Mouse (Mus musculus) forebrain, postnatal 0 days (tissue): ENCODE results near the gene Atp5mpl. TPM values are rescaled to one million over a fixed set of nuclear protein-coding genes. Genes with fewer than 3 reads are reported as not detected.

Experiments
- ATAC-seq: fragments of 200-750 bp; cut with Nextera tagmentation; 2 replicates; pipeline ENCODE4 v1.8.0; 2017; ENCODE audit warnings: mild to moderate bottlenecking, moderate library complexity
- DNase-seq: peaks from one replicate; pipeline ENCODE4 v3.0.0-alpha.2; 2015
- H3K27ac ChIP-seq: fragments of 300-500 bp; sonication (generic); 2 replicates; pipeline ENCODE4 v1.5.1; 2014; ENCODE audit warnings: low read depth, mild to moderate bottlenecking, antibody characterized with exemption, low read length, moderate library complexity, mixed read lengths
- H3K27me3 ChIP-seq: fragments of 300-500 bp; sonication (generic); 2 replicates; pipeline ENCODE4 v1.6.1; 2014; ENCODE audit warnings: mild to moderate bottlenecking, low read length, mixed read lengths; ENCODE audit not compliant: insufficient read depth
- H3K36me3 ChIP-seq: fragments of 300-500 bp; sonication (generic); 2 replicates; pipeline ENCODE4 v1.6.1; 2014; ENCODE audit warnings: mild to moderate bottlenecking, moderate library complexity; ENCODE audit not compliant: insufficient read depth
- H3K4me1 ChIP-seq: fragments of 300-500 bp; sonication (generic); 2 replicates; pipeline ENCODE4 v1.6.1; 2014; ENCODE audit warnings: antibody characterized with exemption; ENCODE audit not compliant: insufficient read depth
- H3K4me2 ChIP-seq: fragments of 300-500 bp; sonication (generic); 2 replicates; pipeline ENCODE4 v1.6.1; 2014; ENCODE audit warnings: low read depth, mild to moderate bottlenecking, moderate library complexity
- H3K4me3 ChIP-seq: fragments of 300-500 bp; sonication (generic); 2 replicates; pipeline ENCODE4 v1.5.1; 2014; ENCODE audit warnings: low read depth, low read length, mixed read lengths
- H3K9ac ChIP-seq: fragments of 300-500 bp; sonication (generic); 2 replicates; pipeline ENCODE4 v1.6.1; 2014; ENCODE audit warnings: mild to moderate bottlenecking
- H3K9me3 ChIP-seq: fragments of 300-500 bp; sonication (generic); 2 replicates; pipeline ENCODE4 v1.6.1; 2016; ENCODE audit warnings: low read length
- CTCF ChIP-seq: sonication (generic); IDR thresholded peaks from 2 replicates; pipeline ENCODE4 v1.5.1; 2016; ENCODE audit warnings: antibody characterized with exemption, control low read depth, low read depth
- WGBS: fragments of 180-500 bp; shearing (Covaris S2); extraction: QIAGEN DNeasy Blood & Tissue Kit; methylation state at CpG from one replicate; pipeline ENCODE4 v1.1.7; 2014; 5-methylcytosine and 5-hydroxymethylcytosine counted together
- polyA plus RNA-seq: library from polyadenylated mRNA; unstranded; fragments of >200 nt; fragmentation: Nextera tagmentation; extraction: Ambion mirVana; gene quantifications from 2 replicates; pipeline ENCODE4 v1.2.1, GENCODE M21; 2015
- total RNA-seq: library from RNA; depleted of rRNA; stranded (reverse); fragments of >200 nt; gene quantifications from 2 replicates; pipeline ENCODE4 v1.2.3, GENCODE M21; 2014

Atp5mpl gene
- total and polyA plus RNA-seq, 2 experiments from 2014 or later = 313 to 765 TPM

DNA sequence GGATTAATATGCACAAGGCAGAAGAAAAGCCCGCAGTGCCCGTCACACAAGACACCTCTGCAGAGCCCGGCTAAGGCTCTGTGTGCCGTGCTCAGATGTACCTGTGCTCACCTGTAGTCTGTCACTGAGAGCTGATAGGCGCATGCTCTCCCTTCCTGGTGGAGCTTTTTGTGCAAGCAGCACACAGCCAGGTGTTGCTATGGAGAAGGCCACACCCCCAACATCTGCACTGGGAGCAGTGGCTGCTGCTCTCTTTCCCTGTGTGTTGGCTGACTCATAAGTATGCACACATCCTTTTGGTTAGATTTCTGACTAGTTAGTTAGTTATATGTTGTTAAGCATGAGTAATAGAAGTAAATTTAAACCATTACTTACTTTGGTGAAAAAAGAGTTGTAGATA, 25.8 kb upstream of the Atp5mpl start:
- 84% methylated on average over 5 of the region's 5 CpGs for WGBS
- no peak; the same call in 1 of the 2 replicates for ATAC-seq

DNA sequence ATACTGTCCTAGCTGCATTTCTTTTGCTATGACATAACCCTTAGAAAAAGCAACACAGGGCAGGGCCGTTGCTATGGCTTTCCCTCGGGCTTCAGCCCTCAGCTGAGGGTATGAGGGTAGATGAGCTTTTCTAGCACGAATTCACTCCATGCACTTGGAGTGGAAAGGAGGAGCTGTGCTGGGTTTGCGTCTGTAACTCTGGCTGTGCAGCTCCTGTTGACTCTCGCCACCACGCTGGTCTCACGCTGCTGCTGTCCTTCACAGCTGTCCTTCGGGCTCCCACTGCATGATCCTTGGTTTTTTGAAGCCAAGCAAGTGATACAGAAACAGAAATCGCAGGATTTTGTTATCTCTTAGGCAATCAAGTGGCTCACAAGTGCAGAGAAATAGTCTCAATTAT, 20.0 kb upstream of the Atp5mpl start:
- no peaks in the 10 kb centered on the region for H3K4me1 ChIP-seq
- no peak overlapping the region for H3K4me3 ChIP-seq
- no peaks in the 10 kb centered on the region for H3K27me3 ChIP-seq
- TF ChIP-seq CTCF = no peak
- H3K36me3 ChIP-seq = no peaks in the 10 kb centered on the region
- H3K9ac ChIP-seq = no peak overlapping the region
- H3K9me3 ChIP-seq = no peaks in the 10 kb centered on the region
- H3K4me2 ChIP-seq = no peak overlapping the region
- ATAC-seq (no peak), DNase-seq (no peak)
- 37% methylated on average over 9 of the region's 9 CpGs for WGBS
- H3K27ac ChIP-seq = no peak overlapping the region

More for the DNA sequence above, 25.8 kb upstream of the Atp5mpl start:
- Histone ChIP-seq H3K4me1 (no peaks in the 10 kb centered on the region), H3K27me3 (no peaks in the 10 kb centered on the region), H3K4me3 (no peak overlapping the region), H3K9ac (no peak overlapping the region), H3K9me3 (no peaks in the 10 kb centered on the region), H3K4me2 (no peak overlapping the region), H3K36me3 (no peaks in the 10 kb centered on the region), H3K27ac (no peak overlapping the region)
- no peak for DNase-seq
- no peak for TF ChIP-seq CTCF

DNA sequence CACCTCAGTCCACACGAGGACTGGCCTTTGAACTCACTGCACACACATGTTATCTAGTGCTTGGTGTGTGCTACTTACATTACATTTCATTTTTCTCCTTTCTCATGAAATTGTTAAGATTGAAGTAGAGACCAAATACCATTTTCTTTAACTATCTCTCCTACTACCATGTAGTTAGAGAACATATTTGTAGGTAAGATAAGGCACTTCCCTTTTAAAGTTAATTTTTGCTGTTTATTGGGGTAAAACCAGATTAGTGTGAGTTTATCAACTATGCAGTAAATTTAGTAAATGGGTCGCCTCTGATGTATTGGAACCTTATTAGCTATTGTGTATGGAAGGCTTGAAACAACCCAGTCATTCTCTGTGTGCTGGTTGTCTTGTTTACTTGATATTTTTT, 16.4 kb upstream of the Atp5mpl start:
- Histone ChIP-seq H3K27me3 (no peaks in the 10 kb centered on the region), H3K4me3 (no peak overlapping the region), H3K4me2 (no peak overlapping the region), H3K27ac (no peak overlapping the region), H3K4me1 (no peaks in the 10 kb centered on the region), H3K9ac (no peak overlapping the region), H3K36me3 (no peaks in the 10 kb centered on the region), H3K9me3 (no peaks in the 10 kb centered on the region)
- DNase-seq (no peak), ATAC-seq (no peak)
- WGBS = 67% methylated on average over 2 of the region's 2 CpGs
- no peak for TF ChIP-seq CTCF

DNA sequence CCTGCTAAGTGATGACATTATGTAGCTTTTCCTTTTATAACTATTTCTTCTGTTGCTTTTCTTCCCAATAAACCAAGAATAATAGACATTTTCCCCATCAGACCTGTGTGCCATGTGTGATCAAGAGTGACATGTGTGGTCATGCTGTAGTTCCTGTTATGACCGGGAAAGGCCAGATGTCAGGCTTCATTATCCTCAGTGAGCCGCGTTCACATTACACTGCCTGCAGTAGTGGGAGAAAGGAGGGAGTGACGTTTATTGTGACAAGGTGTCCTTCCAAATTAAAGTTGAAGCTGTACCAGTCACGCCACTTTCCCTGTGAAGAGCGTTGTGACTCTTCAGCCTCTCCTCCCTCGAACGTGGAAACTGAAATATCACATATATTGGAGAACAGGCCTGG, 15.1 kb upstream of the Atp5mpl start:
- Histone ChIP-seq H3K4me3 (no peak overlapping the region), H3K9me3 (no peaks in the 10 kb centered on the region), H3K9ac (no peak overlapping the region), H3K27ac (no peak overlapping the region), H3K27me3 (no peaks in the 10 kb centered on the region), H3K36me3 (no peaks in the 10 kb centered on the region), H3K4me2 (no peak overlapping the region), H3K4me1 (no peaks in the 10 kb centered on the region)
- DNase-seq (no peak), ATAC-seq (no peak)
- WGBS = 74% methylated on average over 8 of the region's 8 CpGs
- TF ChIP-seq CTCF = no peak

GRCm38 (mm10) chr12:111980887-111981367, 14.2 kb upstream of the Atp5mpl start, which contains the start of gene Rd3l:
Rd3l (minus strand) TSS chr12:111981317.
- Histone ChIP-seq H3K36me3 (no peaks in the 10 kb centered on the region), H3K4me2 (no peak within 1 kb of the TSS), H3K9ac (no peak within 1 kb of the TSS), H3K4me3 (no peak within 1 kb of the TSS), H3K27ac (no peak within 1 kb of the TSS), H3K27me3 (no peaks in the 10 kb centered on the region), H3K4me1 (no peaks in the 10 kb centered on the region), H3K9me3 (no peaks in the 10 kb centered on the region)
- DNase-seq = no peak
- WGBS = 70% methylated on average over 6 of the region's 6 CpGs
- ATAC-seq = no peak
- no peak for TF ChIP-seq CTCF

- Histone ChIP-seq H3K4me2 (no peak overlapping the region), H3K4me3 (no peak overlapping the region), H3K27ac (no peak overlapping the region), H3K4me1 (no peaks in the 10 kb centered on the region), H3K27me3 (no peaks in the 10 kb centered on the region), H3K9me3 (no peaks in the 10 kb centered on the region), H3K36me3 (no peaks in the 10 kb centered on the region), H3K9ac (no peak overlapping the region)
- WGBS = 78% methylated on average over 6 of the region's 6 CpGs
- DNase-seq = no peak
- ATAC-seq = no peak
- no peak for TF ChIP-seq CTCF
Measured at GRCm38 (mm10) chr12:111978274-111978673, 11.5 kb upstream of the Atp5mpl start.

- no peak for TF ChIP-seq CTCF
- H3K9me3 ChIP-seq = no peaks in the 10 kb centered on the region
- 31% methylated on average over 6 of the region's 6 CpGs for WGBS
- no peaks in the 10 kb centered on the region for H3K27me3 ChIP-seq
- H3K4me3 ChIP-seq = no peak overlapping the region
- H3K27ac ChIP-seq = peak overlapping the region; percentile 54; the same call in 1 of the 2 replicates
- no peaks in the 10 kb centered on the region for H3K4me1 ChIP-seq
- H3K9ac ChIP-seq = no peak overlapping the region
- DNase-seq (peak; percentile 63), ATAC-seq (peak; percentile 73)
- H3K36me3 ChIP-seq = no peaks in the 10 kb centered on the region
- no peak overlapping the region for H3K4me2 ChIP-seq
Measured at GRCm38 (mm10) chr12:111977138-111977537, 10.4 kb upstream of the Atp5mpl start.
